Mouse (Mus musculus): ENCODE results near the gene Mpo.
A peak's percentile ranks its signal among the peaks of the same experiment; 100 is the strongest.

Gene Mpo

DNA sequence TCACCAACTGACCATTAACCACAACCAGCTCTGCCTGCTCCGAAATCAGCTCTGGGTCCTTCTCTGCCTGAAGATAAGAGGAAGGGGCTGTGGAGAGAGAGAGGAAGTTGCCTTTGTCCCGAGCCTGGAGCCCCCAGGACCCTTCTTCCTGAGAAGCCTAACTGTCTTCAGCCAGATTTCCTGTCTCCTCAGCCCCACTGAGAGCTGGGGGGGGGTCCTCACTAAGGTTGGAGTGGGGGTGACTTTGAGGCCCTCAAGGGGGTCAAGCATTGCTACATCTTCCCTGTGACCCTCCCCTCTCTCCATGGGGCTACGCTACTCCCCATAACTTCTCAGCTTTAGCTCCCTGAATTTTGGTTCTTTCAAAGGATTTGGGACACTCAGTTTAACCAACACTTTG is at the start of gene Mpo:
TSS of gene Mpo (plus strand) at position 122 of the 400 bp plus-strand sequence.
- no peak for DNase-seq (ENCODE audit: low read depth)

- peak; percentile 55 for DNase-seq (ENCODE audit: low read depth)
Measured at GRCm38 (mm10) chr11:87743691-87744090, 49.7 kb upstream of the Mpo start.

DNA sequence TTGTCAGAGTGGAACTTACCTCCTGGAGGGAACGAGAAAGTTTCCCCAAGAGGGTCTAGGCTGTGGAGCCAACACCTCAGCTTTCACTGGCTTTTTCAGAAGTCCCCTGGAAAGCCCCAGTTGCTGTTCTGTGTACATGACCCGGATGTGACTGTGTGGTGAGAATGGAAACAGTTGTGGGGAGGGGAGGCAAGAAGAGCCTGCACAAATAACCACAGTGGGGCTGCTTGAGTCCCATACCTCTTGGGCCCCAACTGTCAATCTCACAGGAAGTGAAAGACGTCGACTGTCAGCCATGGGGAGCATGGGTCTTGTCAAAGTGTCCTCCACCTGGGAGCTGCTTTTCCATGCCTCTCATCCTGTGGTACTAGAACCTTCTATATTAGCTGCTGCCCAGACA is 48.4 kb upstream of the Mpo start:
- peak; percentile 94 for DNase-seq (ENCODE audit: low read depth)

- DNase-seq (ENCODE audit: low read depth): no peak
Measured at GRCm38 (mm10) chr11:87745632-87746555, 47.5 kb upstream of the Mpo start.

DNA sequence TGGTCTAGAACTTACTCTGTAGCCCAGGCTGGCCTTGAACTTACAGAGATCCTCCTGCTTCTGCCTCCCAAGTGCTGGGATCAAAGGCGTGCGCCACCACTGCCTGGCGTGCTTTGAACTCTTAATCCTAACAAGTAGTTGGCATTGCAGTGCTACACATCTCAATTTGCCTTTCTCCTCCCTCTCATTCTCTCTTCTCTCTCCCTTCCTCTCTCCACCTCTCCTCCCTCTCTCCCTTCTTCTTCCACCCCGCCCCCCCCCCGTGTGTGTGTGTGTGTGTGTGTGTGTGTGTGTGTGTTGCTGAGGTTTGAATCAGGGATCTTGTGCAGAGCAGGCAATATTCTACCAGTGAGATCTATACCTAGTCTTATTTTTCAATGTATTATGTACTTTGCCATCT is 46.1 kb upstream of the Mpo start:
- no peak for DNase-seq (ENCODE audit: low read depth)

DNA sequence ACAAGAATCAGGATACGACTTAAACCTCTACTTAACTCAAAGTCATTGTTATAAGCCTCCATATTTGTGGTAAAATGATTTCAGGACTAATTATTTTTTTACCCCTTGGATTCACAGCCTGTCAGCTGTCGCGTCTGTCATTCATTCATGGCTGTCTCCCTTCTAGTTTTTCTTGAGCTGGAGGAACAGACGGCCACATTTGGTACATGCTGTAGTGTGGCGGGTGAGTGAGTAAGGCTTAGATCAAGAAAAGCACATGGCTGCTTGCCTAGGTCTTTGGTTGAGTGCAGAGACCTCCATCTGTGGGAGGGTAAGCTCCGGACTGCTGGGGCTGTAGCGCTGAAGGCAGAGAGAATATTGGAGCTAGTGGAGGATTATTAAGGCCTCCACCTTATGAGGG is 45.7 kb upstream of the Mpo start:
- DNase-seq (ENCODE audit: low read depth): no peak

- peak; percentile 92 for DNase-seq (ENCODE audit: low read depth)
Measured at GRCm38 (mm10) chr11:87748132-87749119, 45.0 kb upstream of the Mpo start.

- peak; percentile 94 for DNase-seq (ENCODE audit: low read depth)
Measured at GRCm38 (mm10) chr11:87749192-87750042, 44.0 kb upstream of the Mpo start.

GRCm38 (mm10) chr11:87750043-87750421 is 43.3 kb upstream of the Mpo start:
- no peak for DNase-seq (ENCODE audit: low read depth)

GRCm38 (mm10) chr11:87750521-87750920 is 42.9 kb upstream of the Mpo start:
- peak; percentile 88 for DNase-seq (ENCODE audit: low read depth)

- peak; percentile 66 for DNase-seq (ENCODE audit: low read depth)
Measured at GRCm38 (mm10) chr11:87751031-87751430, 42.4 kb upstream of the Mpo start.

- DNase-seq (ENCODE audit: low read depth): peak; percentile 88
Measured at GRCm38 (mm10) chr11:87751491-87751966, 41.9 kb upstream of the Mpo start.

GRCm38 (mm10) chr11:87752307-87752706 is 41.1 kb upstream of the Mpo start:
- no peak for DNase-seq (ENCODE audit: low read depth)

DNA sequence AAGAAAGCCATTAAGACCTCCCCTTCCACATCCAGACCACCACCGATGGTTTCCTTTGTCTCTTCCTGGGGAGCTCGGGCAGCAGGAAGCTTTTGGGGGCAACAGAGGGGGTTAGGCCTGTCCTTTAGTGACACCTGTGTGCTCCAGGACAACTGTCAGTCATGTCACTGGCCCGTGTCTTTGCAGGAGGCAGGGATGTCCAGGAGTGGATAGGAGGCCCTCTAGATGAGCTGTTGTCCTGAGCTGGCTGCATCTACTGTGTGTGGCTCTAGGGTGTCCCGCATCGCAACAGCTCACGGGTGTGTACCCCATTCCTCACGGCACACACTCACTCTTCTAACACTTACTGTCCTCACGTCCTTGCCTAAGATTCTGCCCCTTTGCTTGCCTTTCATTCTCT is 40.1 kb upstream of the Mpo start:
- DNase-seq (ENCODE audit: low read depth): no peak

- peak; percentile 53 for DNase-seq (ENCODE audit: low read depth)
Measured at GRCm38 (mm10) chr11:87753891-87754501, 39.4 kb upstream of the Mpo start.

GRCm38 (mm10) chr11:87754603-87755002 is 38.8 kb upstream of the Mpo start:
- DNase-seq (ENCODE audit: low read depth): peak; percentile 87

DNA sequence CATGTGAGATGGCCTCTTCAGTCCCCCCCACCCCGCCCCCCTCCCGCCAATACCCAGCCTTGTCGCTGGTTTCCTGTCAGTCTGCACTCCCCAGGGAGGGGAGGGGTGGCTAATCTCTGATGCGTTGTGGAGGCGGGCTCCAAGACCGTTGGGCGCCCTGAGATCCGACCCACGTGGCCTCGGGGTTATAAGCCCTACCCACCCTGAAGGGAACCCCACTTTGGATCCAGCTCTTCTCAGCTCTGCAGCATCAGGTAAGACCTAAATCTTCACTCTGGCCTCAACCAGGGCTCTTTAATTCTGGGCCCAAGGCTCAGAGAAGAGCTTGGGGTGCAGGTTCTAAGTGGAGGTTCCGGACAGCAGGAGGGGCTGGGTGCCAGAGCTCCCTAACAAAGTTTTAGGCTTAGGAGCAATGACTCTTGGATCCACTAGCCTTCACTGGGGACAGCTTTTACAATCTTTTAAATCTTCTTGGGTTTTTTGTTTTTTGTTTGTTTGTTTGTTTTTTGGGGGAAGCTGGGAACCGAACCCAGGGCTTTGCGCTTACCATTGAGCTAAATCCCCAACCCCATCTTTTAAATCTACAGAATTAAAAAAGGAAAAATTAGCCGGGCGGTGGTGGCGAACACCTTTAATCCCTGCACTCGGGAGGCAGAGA is 37.9 kb upstream of the Mpo start:
- DNase-seq (ENCODE audit: low read depth): peak; percentile 99

DNA sequence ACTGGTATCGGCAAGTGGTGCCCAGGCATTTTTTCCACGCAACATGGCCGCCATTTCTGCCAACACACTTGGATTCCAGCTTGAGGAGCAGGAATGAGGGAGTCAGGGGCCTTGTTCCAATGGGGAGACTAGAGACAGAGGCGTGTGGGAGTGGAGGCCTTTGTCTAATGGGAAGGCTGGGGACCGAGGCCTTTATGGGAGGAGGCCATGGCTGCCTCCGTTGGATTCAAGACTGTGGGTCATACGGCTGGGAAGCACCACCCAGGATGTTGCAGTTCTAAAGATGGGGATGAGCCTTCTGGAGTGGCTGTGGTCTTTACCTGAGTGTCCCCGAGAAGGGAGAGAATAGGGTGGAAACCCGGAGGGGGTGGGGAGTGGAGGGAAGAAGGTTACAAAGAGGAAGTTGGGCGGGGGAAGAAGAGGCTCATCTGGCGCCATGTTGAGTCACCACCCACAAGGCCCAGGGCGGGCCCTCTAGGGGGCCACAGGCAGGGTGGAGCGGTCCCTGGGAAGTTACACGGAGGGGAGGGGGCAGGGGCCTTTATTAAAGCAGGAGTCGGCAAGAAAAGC is 37.0 kb upstream of the Mpo start:
- DNase-seq (ENCODE audit: low read depth): peak; percentile 83

GRCm38 (mm10) chr11:87757001-87757954 is 36.1 kb upstream of the Mpo start:
- peak; percentile 80 for DNase-seq (ENCODE audit: low read depth)
